Mouse (Mus musculus): ENCODE data around the gene Gm21885. TPM values are rescaled to one million over a fixed set of nuclear protein-coding genes. Genes with fewer than 3 reads are reported as not detected.

Gene Gm21885
- polyA plus RNA-seq (2015; fragmentation: Nextera tagmentation; extraction: Ambion mirVana): not detected in 2 replicates

GRCm38 (mm10) chr11:94281199-94282181, at the start of gene Gm21885:
Gm21885 (plus strand) TSS chr11:94281873.
- 66% methylated on average over 11 of the region's 11 CpGs for WGBS
- Histone ChIP-seq H3K9ac (replicated peaks; ENCODE audit: low read depth) (no peak within 1 kb of the TSS), H3K4me2 (replicated peaks; ENCODE audit: low read depth, low read length) (no peak within 1 kb of the TSS), H3K27me3 (replicated peaks; ENCODE audit: insufficient read depth, low read length) (no peaks in the 10 kb centered on the region), H3K36me3 (ENCODE audit: insufficient read depth, low read length) (no peaks in the 10 kb centered on the region), H3K4me3 (ENCODE audit: low read depth, low read length) (no peak within 1 kb of the TSS), H3K4me1 (ENCODE audit: insufficient read depth, low read depth, low read length) (no peaks in the 10 kb centered on the region), H3K27ac (ENCODE audit: low read length) (no peak within 1 kb of the TSS), H3K9me3 (ENCODE audit: low read length) (no peaks in the 10 kb centered on the region)
- TF ChIP-seq CTCF (IDR thresholded peaks at IDR 0.05) (no peak), EP300 (IDR thresholded peaks at IDR 0.05) (no peak)
- no peak for DNase-seq (ENCODE audit: low spot score)
- no peak for ATAC-seq

GRCm38 (mm10) chr11:94233405-94233804, 48.3 kb upstream of the Gm21885 start:
- no peak overlapping the region for H3K9ac ChIP-seq (replicated peaks; ENCODE audit: low read depth)

GRCm38 (mm10) chr11:94234380-94234779, 47.3 kb upstream of the Gm21885 start:
- 78% methylated on average over 12 of the region's 12 CpGs for WGBS
- no peaks in the 10 kb centered on the region for H3K4me1 ChIP-seq (ENCODE audit: insufficient read depth, low read depth, low read length)
- DNase-seq (ENCODE audit: low spot score): no peak

More at GRCm38 (mm10) chr11:94233405-94233804, 48.3 kb upstream of the Gm21885 start:
- Histone ChIP-seq H3K4me3 (ENCODE audit: low read depth, low read length) (no peak overlapping the region), H3K27ac (ENCODE audit: low read length) (no peak overlapping the region), H3K9me3 (ENCODE audit: low read length) (no peaks in the 10 kb centered on the region), H3K27me3 (replicated peaks; ENCODE audit: insufficient read depth, low read length) (no peaks in the 10 kb centered on the region), H3K4me1 (ENCODE audit: insufficient read depth, low read depth, low read length) (no peaks in the 10 kb centered on the region), H3K4me2 (replicated peaks; ENCODE audit: low read depth, low read length) (no peak overlapping the region), H3K36me3 (ENCODE audit: insufficient read depth, low read length) (no peaks in the 10 kb centered on the region)
- WGBS: 82% methylated on average over 6 of the region's 6 CpGs
- TF ChIP-seq CTCF (IDR thresholded peaks at IDR 0.05): no peak
- 0 out of 2 replicates have a peak, but pooled peaks have one; percentile 32 for TF ChIP-seq EP300 (IDR thresholded peaks at IDR 0.05)
- DNase-seq (ENCODE audit: low spot score): no peak
- peak; percentile 39; the same call in 1 of the 2 replicates for ATAC-seq

GRCm38 (mm10) chr11:94234857-94235256, 46.8 kb upstream of the Gm21885 start:
- H3K36me3 ChIP-seq (ENCODE audit: insufficient read depth, low read length): no peaks in the 10 kb centered on the region
- no peaks in the 10 kb centered on the region for H3K4me1 ChIP-seq (ENCODE audit: insufficient read depth, low read depth, low read length)
- ATAC-seq (no peak), DNase-seq (ENCODE audit: low spot score) (no peak)
- no peak overlapping the region for H3K4me2 ChIP-seq (replicated peaks; ENCODE audit: low read depth, low read length)
- H3K4me3 ChIP-seq (ENCODE audit: low read depth, low read length): no peak overlapping the region
- H3K27ac ChIP-seq (ENCODE audit: low read length): no peak overlapping the region
- no peaks in the 10 kb centered on the region for H3K27me3 ChIP-seq (replicated peaks; ENCODE audit: insufficient read depth, low read length)
- H3K9me3 ChIP-seq (ENCODE audit: low read length): no peaks in the 10 kb centered on the region
- no peak for TF ChIP-seq EP300 (IDR thresholded peaks at IDR 0.05)
- TF ChIP-seq CTCF (IDR thresholded peaks at IDR 0.05): no peak
- WGBS: 86% methylated on average over 8 of the region's 8 CpGs
- no peak overlapping the region for H3K9ac ChIP-seq (replicated peaks; ENCODE audit: low read depth)

More at GRCm38 (mm10) chr11:94234380-94234779, 47.3 kb upstream of the Gm21885 start:
- TF ChIP-seq EP300 (IDR thresholded peaks at IDR 0.05) (no peak), CTCF (IDR thresholded peaks at IDR 0.05) (no peak)
- Histone ChIP-seq H3K27ac (ENCODE audit: low read length) (no peak overlapping the region), H3K27me3 (replicated peaks; ENCODE audit: insufficient read depth, low read length) (no peaks in the 10 kb centered on the region), H3K4me2 (replicated peaks; ENCODE audit: low read depth, low read length) (no peak overlapping the region), H3K4me3 (ENCODE audit: low read depth, low read length) (no peak overlapping the region), H3K9me3 (ENCODE audit: low read length) (no peaks in the 10 kb centered on the region), H3K9ac (replicated peaks; ENCODE audit: low read depth) (no peak overlapping the region), H3K36me3 (ENCODE audit: insufficient read depth, low read length) (no peaks in the 10 kb centered on the region)
- no peak for ATAC-seq

- Histone ChIP-seq H3K4me1 (ENCODE audit: insufficient read depth, low read depth, low read length) (no peaks in the 10 kb centered on the region), H3K27me3 (replicated peaks; ENCODE audit: insufficient read depth, low read length) (no peaks in the 10 kb centered on the region), H3K9me3 (ENCODE audit: low read length) (no peaks in the 10 kb centered on the region), H3K4me3 (ENCODE audit: low read depth, low read length) (no peak overlapping the region), H3K4me2 (replicated peaks; ENCODE audit: low read depth, low read length) (no peak overlapping the region), H3K27ac (ENCODE audit: low read length) (no peak overlapping the region), H3K9ac (replicated peaks; ENCODE audit: low read depth) (no peak overlapping the region), H3K36me3 (ENCODE audit: insufficient read depth, low read length) (no peaks in the 10 kb centered on the region)
- no peak for TF ChIP-seq EP300 (IDR thresholded peaks at IDR 0.05)
- peak; percentile 96 for TF ChIP-seq CTCF (IDR thresholded peaks at IDR 0.05)
- WGBS: 31% methylated on average over 3 of the region's 3 CpGs
- DNase-seq (ENCODE audit: low spot score) (peak; percentile 94), ATAC-seq (peak; percentile 81)
Measured at GRCm38 (mm10) chr11:94236074-94236473, 45.6 kb upstream of the Gm21885 start.

GRCm38 (mm10) chr11:94238786-94239185, 42.9 kb upstream of the Gm21885 start:
- DNase-seq (ENCODE audit: low spot score) (no peak), ATAC-seq (no peak)
- Histone ChIP-seq H3K9ac (replicated peaks; ENCODE audit: low read depth) (no peak overlapping the region), H3K36me3 (ENCODE audit: insufficient read depth, low read length) (no peaks in the 10 kb centered on the region), H3K9me3 (ENCODE audit: low read length) (no peaks in the 10 kb centered on the region), H3K27me3 (replicated peaks; ENCODE audit: insufficient read depth, low read length) (no peaks in the 10 kb centered on the region), H3K4me1 (ENCODE audit: insufficient read depth, low read depth, low read length) (no peaks in the 10 kb centered on the region; the same call in 1 of the 2 replicates), H3K4me2 (replicated peaks; ENCODE audit: low read depth, low read length) (no peak overlapping the region), H3K4me3 (ENCODE audit: low read depth, low read length) (no peak overlapping the region), H3K27ac (ENCODE audit: low read length) (no peak overlapping the region)
- 87% methylated on average over 8 of the region's 8 CpGs for WGBS
- TF ChIP-seq EP300 (IDR thresholded peaks at IDR 0.05) (no peak), CTCF (IDR thresholded peaks at IDR 0.05) (no peak)
